In the genomic region with DNA sequence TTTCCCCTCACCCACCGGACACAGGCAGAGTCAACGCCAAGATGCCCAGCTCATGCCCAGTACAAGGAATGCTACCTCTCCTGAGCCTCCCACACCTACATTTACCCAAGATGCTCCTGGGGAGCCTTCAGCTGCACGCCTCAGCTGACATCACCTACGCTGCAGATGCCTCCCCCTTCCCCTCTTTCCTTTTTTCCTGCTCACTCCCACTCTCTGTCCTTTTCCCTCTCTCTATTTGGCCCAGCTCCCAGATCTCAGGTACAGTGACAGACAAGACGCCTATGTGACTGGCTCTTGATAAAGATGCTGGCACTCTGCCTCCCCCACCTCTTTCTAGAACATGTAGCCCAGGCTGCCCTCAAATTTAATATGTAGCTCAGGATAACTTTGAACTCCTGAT, we compare ENCODE assay signal across 16 mouse cellular contexts. TPM values are rescaled to one million over a fixed set of nuclear protein-coding genes. Genes with fewer than 3 reads are reported as not detected.
DNase-seq lines count a peak whose midpoint lies in the region; ATAC-seq and TF ChIP-seq lines count a peak whose summit lies in the region.
"Had no signal": no experiment of that assay in that cellular context is flagged by ENCODE, and none has a peak within 500 bp of the region (broad histone marks: within the 10 kb centered on the region; RNA-seq: fewer than 3 reads in every experiment).

No protein-coding gene starts in this region.

- H3K4me3 ChIP-seq in layer of hippocampus, adult 2 months = no peak overlapping the region
- H3K4me3 ChIP-seq in kidney, embryonic 15.5 days (replicated peaks) = no peak overlapping the region
- H3K4me3 ChIP-seq: embryonic facial prominence, embryonic 13.5 days; hindbrain, embryonic 12.5 days had no signal

- H3K9me3 ChIP-seq in kidney, embryonic 15.5 days (replicated peaks) = no peaks in the 10 kb centered on the region
- H3K9me3 ChIP-seq: embryonic facial prominence, embryonic 13.5 days; hindbrain, embryonic 12.5 days had no signal

- H3K36me3 ChIP-seq in kidney, embryonic 15.5 days = no peaks in the 10 kb centered on the region
- H3K36me3 ChIP-seq: embryonic facial prominence, embryonic 13.5 days had no signal

- no peak for ATAC-seq in cerebellum, adult (ENCODE audit: insufficient number of reproducible peaks, low FRiP score, low TSS enrichment)
- ATAC-seq in kidney, embryonic 15.5 days (replicated peaks; ENCODE audit: low FRiP score) = no peak
- ATAC-seq: activated CD4-positive, CD25-positive, alpha-beta regulatory T cell, adult 4 months; CD4-positive, CD25-positive, alpha-beta regulatory T cell, adult 4 months had no signal

- no peak overlapping the region for H3K4me2 ChIP-seq in kidney, embryonic 15.5 days
- H3K4me2 ChIP-seq: embryonic facial prominence, embryonic 13.5 days; hindbrain, embryonic 12.5 days; liver, embryonic 11.5 days; midbrain, embryonic 11.5 days had no signal

- no peak for TF ChIP-seq CTCF in layer of hippocampus, adult 2 months (conservative IDR thresholded peaks at IDR 0.05)

- WGBS in kidney, embryonic 15.5 days = 68% methylated on average over 5 of the region's 5 CpGs

- H3K27me3 ChIP-seq in kidney, embryonic 15.5 days = no peaks in the 10 kb centered on the region
- H3K27me3 ChIP-seq: embryonic facial prominence, embryonic 13.5 days; hindbrain, embryonic 12.5 days had no signal

- peak; percentile 74 to 75 for DNase-seq in cerebellum, postnatal 10 days
- DNase-seq in layer of hippocampus, adult 2 months (ENCODE audit: low spot score in 2 of 2) = peak in 1 of 2 experiments; percentile 61
- DNase-seq in layer of hippocampus, postnatal 14 days (ENCODE audit: low spot score in 2 of 2) = no peak
- peak; percentile 88 for DNase-seq in right cerebral cortex, adult 18-20 months
- DNase-seq in right cerebral cortex, postnatal 4 days = no peak
- DNase-seq in telencephalon, adult 2 months (ENCODE audit: low read depth, low spot score) = peak; percentile 89
- DNase-seq: spleen, adult 18-20 months had no signal

- peak overlapping the region; percentile 82 for H3K27ac ChIP-seq in layer of hippocampus, adult 2 months
- no peak overlapping the region for H3K27ac ChIP-seq in kidney, embryonic 15.5 days
- H3K27ac ChIP-seq: embryonic facial prominence, embryonic 13.5 days; hindbrain, embryonic 12.5 days; macrophage had no signal

- H3K9ac ChIP-seq in kidney, embryonic 15.5 days = no peak overlapping the region
- H3K9ac ChIP-seq: embryonic facial prominence, embryonic 13.5 days; hindbrain, embryonic 12.5 days had no signal

- peaks cover 14% of the 10 kb centered on the region for H3K4me1 ChIP-seq in kidney, embryonic 15.5 days

RNA-seq across cellular contexts. Expression of a gene that starts 45.2 kb away (rescaled TPM):
- 100 to 1,000 TPM; 226 to 243 TPM for total RNA-seq in layer of hippocampus, adult 2 months (2021)
- total RNA-seq in layer of hippocampus, postnatal 14 days (2021) = 100 to 1,000 TPM; 188 to 193 TPM
- 16.8 and 19.1 TPM in 2 replicates for polyA plus RNA-seq in kidney, embryonic 15.5 days (2015; fragmentation: Nextera tagmentation; extraction: Ambion mirVana)

Comparison
In these comparisons a context has a peak if more than half of its experiments do, and no peak if none do; other contexts are left out.
1. DNase-seq: peak in cerebellum, postnatal 10 days (2 of 2), right cerebral cortex, adult 18-20 months (single experiment) and telencephalon, adult 2 months (single experiment); none in layer of hippocampus, postnatal 14 days (0 of 2) and right cerebral cortex, postnatal 4 days (single experiment).